Mouse (Mus musculus) monocyte, adult 2 months (primary cell): ENCODE data around the gene Dlgap1.
A peak's percentile ranks its signal among the peaks of the same experiment; 100 is the strongest.
"Not testable (repeated sequence)": the region's sequence is repeated elsewhere in the genome, so short reads cannot be mapped to it uniquely, and the experiment has no call there.

Source experiments
- DNase-seq, 2 experiments: peaks; one replicate each; pipeline ENCODE4 v3.0.0; 2022; ENCODE audit warnings: low spot score in 2 of 2, low read depth in 1 of 2

The Dlgap1 gene

DNA sequence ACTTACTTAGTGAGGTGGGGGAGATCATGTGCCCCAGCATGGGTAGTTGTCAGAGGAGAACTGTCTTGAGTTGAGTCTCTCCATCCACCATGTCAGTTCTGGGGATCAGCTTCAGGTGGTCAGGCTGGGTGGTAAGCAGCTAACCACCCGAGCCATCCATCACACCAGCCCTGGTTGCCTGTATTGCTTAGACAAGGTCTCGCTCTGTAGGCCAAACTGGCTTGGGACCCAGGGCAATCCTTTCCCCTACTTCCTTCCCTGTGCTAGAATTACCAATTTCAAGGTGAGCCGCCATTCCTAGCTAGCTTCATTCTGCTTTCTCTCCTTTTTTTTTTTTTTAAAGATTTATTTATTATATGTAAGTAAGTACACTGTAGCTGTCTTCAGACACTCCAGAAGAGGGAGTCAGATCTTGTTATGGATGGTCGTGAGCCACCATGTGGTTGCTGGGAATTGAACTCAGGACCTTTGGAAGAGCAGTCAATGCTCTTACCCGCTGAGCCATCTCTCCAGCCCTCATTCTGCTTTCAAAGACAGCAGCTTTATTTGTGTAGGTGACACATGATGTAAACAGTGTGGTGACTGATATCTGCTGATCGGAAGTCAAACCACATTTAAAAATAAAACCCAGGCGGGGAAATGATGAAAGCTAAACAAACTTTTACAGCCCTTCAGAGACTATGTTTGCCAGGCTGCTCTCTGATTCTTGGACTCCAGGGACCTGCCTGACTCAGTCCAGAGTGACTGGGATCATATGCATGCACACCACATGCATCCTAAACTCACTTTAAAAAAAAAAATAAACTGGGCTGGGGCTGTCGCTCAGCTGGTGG lies 828.3 kb downstream of the Dlgap1 start:
- DNase-seq: no peak

DNA sequence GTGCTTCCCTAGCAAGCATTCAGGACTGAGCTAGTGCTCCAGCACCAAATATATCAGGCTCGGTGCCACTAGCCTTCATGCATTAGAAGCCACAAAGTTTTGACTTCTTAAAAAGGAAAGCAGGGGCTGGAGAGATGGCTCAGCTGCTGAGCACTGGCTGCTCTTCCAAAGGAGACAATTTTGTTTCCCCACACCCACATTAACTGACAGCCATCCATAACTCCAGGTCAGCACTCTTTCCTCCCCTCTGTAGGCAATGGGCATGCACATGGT lies 828.8 kb downstream of the Dlgap1 start:
- no peak for DNase-seq

DNA sequence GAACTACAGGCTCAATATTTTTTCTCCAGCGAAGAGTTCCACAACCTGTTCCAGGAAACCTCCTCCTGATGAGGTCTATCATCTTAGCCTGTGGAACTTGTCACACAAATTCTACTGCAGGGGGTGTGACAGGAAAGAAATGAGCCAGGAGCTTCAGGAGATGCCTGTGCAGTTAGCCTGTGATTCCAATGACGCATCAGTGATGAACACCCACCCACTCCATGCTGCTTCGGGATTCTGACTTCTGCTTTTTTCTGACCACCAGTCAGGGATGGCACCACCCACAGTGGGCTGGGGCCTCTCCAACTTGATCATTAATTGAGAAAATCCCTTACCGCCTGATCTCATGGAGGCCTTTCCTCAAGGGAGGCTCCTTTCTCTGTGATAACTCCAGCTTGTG lies 830.4 kb downstream of the Dlgap1 start:
- peak; percentile 7 to 12 for DNase-seq

DNA sequence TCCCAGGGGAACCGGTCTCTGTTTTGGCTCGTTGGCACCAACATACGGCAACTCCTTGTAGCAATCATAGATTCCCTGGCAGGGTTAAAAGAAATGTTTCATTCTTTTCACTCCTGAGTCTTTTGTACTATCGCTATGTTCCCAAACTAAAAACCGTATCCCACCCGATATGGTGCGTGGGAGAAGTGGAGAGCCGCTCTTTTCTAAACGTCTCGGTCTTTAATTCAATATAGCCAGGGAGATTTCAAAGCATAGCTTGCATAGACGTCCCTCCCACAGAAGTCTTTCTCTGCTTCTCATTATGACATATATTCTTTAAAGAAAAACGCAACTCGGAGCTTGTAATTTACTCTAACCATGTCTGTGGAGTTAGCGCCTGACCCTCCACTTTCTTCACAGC lies 833.1 kb downstream of the Dlgap1 start:
- no peak for DNase-seq

- no peak for DNase-seq
Measured at GRCm38 (mm10) chr17:70805866-70806265, 837.0 kb downstream of the Dlgap1 start.

- no peak for DNase-seq
Measured at GRCm38 (mm10) chr17:70806600-70806999, 837.7 kb downstream of the Dlgap1 start.

GRCm38 (mm10) chr17:70807885-70808284 lies 839.0 kb downstream of the Dlgap1 start:
- DNase-seq: no peak

DNA sequence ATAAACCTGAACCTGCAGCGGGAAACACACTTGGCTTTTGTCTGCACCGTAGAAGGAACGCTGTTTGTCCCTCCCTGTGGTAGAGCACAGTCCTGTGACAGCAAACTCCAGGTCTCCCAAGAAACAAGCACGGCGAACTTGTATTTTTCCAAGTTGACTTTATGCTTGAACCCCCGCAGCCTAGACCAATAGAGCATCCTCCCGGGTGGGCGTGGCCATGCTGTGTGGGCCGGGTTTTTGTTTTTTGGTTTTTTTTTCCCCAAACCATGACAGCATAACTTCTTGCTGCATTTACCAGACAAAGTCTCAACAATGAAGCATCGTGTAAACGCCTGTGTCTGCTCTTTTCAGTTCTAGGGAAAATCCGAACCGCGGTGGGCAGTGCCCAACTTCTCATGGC lies 840.0 kb downstream of the Dlgap1 start:
- DNase-seq: no peak

- no peak for DNase-seq
Measured at GRCm38 (mm10) chr17:70809776-70810175, 840.9 kb downstream of the Dlgap1 start.

DNA sequence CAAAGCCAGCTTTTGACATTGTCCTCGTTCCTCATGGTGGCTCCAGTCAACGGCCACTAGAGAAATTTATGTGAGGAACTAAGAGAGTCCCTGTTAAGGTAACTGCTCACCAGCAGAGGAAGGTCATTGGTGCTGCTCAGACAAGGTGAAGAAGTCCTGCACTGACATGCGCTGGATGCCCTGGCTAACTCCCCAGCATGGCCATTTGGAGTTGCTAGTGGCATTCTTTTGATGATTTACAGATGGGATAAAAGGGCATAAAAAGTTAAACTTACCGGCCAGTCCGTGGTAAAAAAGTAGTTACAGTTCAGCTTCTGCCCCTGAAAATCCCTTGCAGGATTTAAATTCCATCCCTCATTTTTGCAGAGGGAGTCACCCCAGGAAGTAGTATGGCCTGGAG lies 841.9 kb downstream of the Dlgap1 start:
- no peak for DNase-seq

DNA sequence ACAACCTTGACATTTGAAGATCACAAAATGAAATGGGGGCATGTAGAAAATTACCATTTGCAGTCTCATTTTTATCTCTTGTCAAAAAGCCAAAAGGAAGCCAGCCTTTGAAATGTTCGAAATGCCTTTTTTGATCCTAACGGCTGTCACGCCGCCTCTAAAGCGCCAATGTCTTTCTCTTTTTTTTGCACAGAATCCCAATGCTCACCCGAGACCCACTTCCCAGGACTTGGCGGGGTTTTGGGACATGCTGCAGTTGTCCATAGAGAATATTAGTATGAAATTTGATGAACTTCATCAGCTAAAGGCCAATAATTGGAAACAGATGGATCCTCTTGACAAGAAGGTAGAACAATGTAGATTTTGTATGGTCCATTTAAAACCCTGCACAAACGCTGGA lies 846.1 kb downstream of the Dlgap1 start:
- no peak for DNase-seq

DNA sequence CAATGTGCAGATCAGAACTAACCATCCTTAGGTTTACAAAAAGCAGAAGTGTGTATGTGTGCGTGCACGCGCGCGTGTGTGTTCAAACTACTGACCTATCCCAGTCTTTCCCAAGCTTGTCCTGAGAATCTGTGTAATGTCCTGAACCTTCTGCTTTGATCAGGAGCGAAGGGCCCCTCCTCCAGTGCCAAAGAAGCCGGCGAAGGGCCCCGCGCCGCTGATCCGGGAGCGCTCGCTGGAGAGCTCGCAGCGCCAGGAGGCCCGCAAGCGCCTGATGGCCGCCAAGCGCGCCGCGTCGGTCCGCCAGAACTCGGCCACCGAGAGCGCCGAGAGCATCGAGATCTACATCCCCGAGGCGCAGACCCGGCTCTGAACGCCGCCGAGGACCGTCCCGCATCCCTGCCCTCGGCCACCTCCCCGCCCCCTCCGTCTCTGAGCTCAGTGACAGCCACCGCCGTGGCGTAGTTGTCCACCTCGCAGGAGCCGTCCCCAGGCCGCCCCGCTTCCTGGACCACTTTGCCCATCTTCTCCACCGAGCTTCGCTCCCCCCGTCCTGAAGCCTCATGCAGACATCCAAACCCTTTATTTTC lies 849.1 kb downstream of the Dlgap1 start:
- peak in 1 of 2 experiments; percentile 22 for DNase-seq

DNA sequence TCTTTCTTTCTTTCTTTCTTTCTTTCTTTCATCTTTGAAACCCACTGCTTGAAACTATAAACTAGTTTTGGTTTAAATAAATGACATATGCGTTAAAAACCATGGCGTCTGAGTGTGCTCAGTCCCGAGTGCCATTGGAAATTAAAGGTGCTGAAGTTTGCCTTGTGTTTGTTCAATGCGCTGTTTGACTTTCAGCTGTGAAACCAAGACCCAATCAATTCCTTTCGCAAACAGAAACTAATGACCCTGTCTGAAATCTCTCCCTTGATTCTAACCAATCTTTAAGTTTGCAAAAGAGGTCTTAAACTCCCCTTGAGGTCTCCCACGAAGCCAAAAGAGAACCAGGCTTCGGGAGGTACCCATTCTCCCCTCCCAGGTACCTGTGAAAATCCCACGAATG lies 854.2 kb downstream of the Dlgap1 start:
- DNase-seq: no peak

DNA sequence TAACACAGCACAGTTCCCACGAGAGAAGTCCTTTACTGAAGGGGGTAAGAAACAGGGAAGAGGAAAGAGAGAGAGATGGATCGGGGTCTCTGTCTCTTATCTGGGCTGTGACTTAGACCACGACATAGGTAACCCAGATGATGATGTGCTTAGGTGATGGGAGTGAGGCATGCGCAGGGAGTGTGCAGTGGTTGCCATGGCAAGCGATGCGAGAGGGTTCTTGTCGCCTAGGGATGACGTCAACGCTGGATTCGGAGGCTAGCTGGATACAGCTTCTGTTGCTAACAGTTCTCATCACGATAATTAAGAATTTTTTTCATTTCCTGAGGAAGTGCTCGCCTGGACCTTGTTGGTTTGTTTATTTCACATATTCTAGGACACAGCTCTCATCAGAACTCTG lies 857.4 kb downstream of the Dlgap1 start:
- DNase-seq: no peak

DNA sequence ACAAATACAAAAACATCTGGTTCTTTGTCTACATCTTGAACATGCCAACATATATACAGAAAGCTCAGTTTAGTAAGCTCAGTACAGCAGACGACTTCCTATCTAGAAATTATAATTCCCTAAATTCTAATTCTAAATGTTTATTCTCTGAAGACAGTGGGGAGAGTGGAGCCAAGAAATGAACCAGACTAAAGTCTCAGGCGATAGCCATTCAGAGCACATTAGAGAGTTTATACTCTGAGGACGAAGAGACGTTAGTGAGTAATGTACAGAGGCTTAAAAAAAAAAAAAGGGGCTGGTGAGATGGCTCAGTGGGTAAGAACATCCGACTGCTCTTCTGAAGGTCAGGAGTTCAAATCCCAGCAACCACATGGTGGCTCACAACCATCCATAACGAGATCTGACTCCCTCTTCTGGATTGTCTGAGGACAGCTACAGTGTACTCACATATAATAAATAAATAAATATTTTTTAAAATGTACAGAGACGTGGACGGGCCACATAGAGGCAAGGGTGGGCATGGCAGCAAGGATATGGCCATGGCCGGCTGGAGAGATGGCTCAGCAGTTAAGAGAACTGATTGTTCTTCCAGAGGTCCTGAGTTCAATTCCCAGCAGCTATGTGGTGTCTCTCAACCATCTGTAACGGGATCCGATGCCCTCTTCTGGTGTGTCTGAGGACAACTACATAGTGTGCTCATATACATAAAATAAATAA lies 858.7 kb downstream of the Dlgap1 start:
- not testable (repeated sequence) for DNase-seq

DNA sequence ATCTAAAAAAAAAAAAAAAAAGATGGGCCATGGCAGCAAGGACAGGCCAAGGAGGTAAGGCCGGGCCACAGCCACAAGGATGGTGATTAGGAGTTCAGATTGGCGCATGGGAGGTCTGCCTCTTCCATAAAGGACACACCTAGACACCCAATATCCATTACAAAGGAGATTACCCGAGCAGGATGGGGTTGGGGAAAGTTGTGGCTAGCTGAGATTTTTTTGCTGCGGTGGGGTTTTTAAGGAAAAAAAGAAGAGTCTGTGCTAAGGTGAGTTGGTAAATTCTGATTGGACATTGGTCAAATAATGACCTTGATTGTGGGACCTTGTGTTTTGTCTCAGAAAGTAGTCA lies 859.3 kb downstream of the Dlgap1 start:
- DNase-seq: no peak

- no peak for DNase-seq
Measured at GRCm38 (mm10) chr17:70828569-70828968, 859.7 kb downstream of the Dlgap1 start.

DNA sequence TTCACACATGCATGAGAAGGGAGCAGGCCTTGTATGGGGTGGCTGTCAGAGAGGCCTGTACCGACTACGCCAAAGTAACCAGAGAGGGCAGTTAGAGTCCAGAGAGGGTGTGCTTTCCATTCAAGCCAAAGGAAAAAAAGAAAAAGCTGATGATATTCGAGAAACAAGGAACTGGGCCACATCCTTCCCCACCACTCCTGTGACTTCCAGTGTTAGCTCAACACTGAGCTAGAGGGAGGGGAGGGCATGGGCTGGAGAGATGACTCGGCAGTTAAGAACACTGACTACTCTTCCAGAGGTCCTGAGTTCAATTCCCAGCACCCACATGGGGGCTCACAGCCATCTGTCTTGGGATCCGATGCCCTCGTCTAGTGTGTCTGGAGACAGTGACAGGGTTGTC lies 860.3 kb downstream of the Dlgap1 start:
- no peak for DNase-seq

- DNase-seq: no peak
Measured at GRCm38 (mm10) chr17:70829943-70830715, 861.3 kb downstream of the Dlgap1 start.

- DNase-seq: no peak
Measured at GRCm38 (mm10) chr17:70831591-70831990, 862.7 kb downstream of the Dlgap1 start.

DNA sequence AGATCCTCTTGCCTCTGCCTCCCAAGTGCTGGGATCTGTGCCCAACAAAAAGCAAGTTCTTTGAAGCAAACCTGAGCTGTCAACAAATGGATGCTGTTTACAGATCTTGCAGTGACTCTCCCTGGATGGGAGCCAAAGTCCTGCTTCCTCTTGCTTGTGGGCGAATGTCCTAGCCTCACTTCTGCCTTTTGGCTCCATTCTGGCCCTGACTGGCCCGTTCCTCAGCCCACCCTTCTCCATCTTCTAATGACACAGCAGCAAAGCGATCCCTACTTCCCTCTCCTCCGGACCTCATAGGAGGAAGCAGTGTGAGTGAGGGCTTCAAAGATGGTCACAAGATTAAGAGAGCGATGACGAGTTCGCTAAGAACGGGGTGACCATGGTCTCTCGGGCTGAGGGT lies 863.7 kb downstream of the Dlgap1 start:
- peak; percentile 89 to 93 for DNase-seq
